Mouse (Mus musculus) heart, adult 2 months (tissue): ENCODE results near the gene Ntf3. TPM values are rescaled to one million over a fixed set of nuclear protein-coding genes. Genes with fewer than 3 reads are reported as not detected.

Experiments used
- DNase-seq, 2 experiments: peaks; one replicate each; pipeline ENCODE4 v3.0.0; 2021
- H3K27ac ChIP-seq: fragments of 200-600 bp; 2 replicates; pipeline ENCODE4 v1.8.1; 2022
- H3K27me3 ChIP-seq: fragments of 200-500 bp; 2 replicates; pipeline ENCODE4 v1.6.1; 2012; ENCODE audit warnings: mild to moderate bottlenecking, low read length, inconsistent platforms, mixed read lengths; ENCODE audit not compliant: control insufficient read depth, insufficient read depth
- H3K36me3 ChIP-seq: fragments of 200-500 bp; 2 replicates; pipeline ENCODE4 v1.6.1; 2012; ENCODE audit warnings: low read length, inconsistent platforms; ENCODE audit not compliant: control insufficient read depth, insufficient read depth
- H3K4me1 ChIP-seq: fragments of 200-500 bp; 2 replicates; pipeline ENCODE4 v1.6.1; 2011; ENCODE audit warnings: low read length; ENCODE audit not compliant: control insufficient read depth, insufficient read depth
- H3K4me3 ChIP-seq: fragments of 200-600 bp; 2 replicates; pipeline ENCODE4 v1.8.1; 2022
- H3K79me2 ChIP-seq: fragments of 200-500 bp; replicated peaks from 2 replicates; pipeline ENCODE4 v1.6.1; 2012; ENCODE audit warnings: mild to moderate bottlenecking, inconsistent platforms, low read length, moderate library complexity, mixed read lengths; ENCODE audit not compliant: control insufficient read depth, insufficient read depth
- H3K9ac ChIP-seq: fragments of 200-500 bp; 2 replicates; pipeline ENCODE4 v1.6.1; 2012; ENCODE audit warnings: low read depth, mild to moderate bottlenecking, control low read depth, inconsistent platforms, low read length, mixed read lengths
- CTCF ChIP-seq: fragments of 200-600 bp; IDR thresholded peaks from 2 replicates; pipeline ENCODE4 v1.8.1; 2022; ENCODE audit warnings: antibody characterized with exemption, mild to moderate bottlenecking, moderate library complexity
- EP300 ChIP-seq: fragments of 200-500 bp; IDR thresholded peaks from 2 replicates; pipeline ENCODE4 v1.6.1; 2011; ENCODE audit warnings: low read depth, low read length, control low read depth; ENCODE audit not compliant: insufficient read depth
- POLR2A ChIP-seq: fragments of 200-500 bp; IDR thresholded peaks from 2 replicates; pipeline ENCODE4 v1.6.1; 2011; ENCODE audit warnings: mild to moderate bottlenecking, low read depth, low read length, control low read depth; ENCODE audit not compliant: insufficient read depth
- WGBS: fragments of 180-500 bp; shearing (Covaris S2); methylation state at CpG from one replicate; pipeline ENCODE4 v1.1.7; 2018; 5-methylcytosine and 5-hydroxymethylcytosine counted together
- intact Hi-C: fragments of 180-260 bp; cut with DNase I; formaldehyde crosslinking; loops from one replicate; pipeline ENCODE4 v1.15.1; 2025
- polyA plus RNA-seq: library from polyadenylated mRNA; depleted of rRNA; stranded (reverse); fragments of >200 nt; gene quantifications from 2 replicates; pipeline ENCODE4 v1.2.3, GENCODE M21; 2012
- total RNA-seq, 2 experiments: library from RNA; stranded (reverse); gene quantifications; 2 replicates each; pipeline ENCODE4 v1.2.3; 2021

Gene Ntf3
- total and polyA plus RNA-seq, 3 experiments: 3.9 to 4.2 (median 4.1) TPM

DNA sequence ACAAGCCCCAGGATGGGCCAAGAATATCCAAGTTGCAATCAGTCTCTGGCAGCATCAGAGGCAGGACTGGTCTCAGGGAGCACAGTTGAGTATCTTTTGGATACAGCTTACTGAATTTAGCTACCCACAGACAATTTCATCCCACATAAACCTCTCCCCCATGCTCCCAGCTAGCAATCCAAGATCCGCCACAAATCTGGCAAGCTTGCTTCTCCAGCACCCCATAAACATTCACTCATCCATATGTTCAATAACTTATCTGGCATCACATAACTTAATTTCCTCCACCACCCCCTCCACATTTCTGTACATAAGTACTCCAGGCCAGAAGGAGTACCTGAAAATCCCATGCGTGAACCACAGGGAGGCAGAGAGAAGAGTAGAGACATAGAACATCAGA is 10.8 kb downstream of the Ntf3 start:
- WGBS: 77% methylated on average over 2 of the region's 2 CpGs
- TF ChIP-seq CTCF (no peak), EP300 (no peak), POLR2A (no peak)
- Histone ChIP-seq H3K27ac (peak overlapping the region; percentile 15; the same call in 1 of the 2 replicates), H3K79me2 (no peaks in the 10 kb centered on the region; the same call in 1 of the 2 replicates), H3K9ac (no peak overlapping the region), H3K4me1 (peaks cover 34% of the 10 kb centered on the region), H3K36me3 (peaks cover 13% of the 10 kb centered on the region), H3K4me3 (no peak overlapping the region), H3K27me3 (no peaks in the 10 kb centered on the region)
- DNase-seq: no peak
- intact Hi-C loops: loop anchor here (10.0 kb wide), 1 partner anchor 219 kb away; no protein-coding TSS in a partner anchor

DNA sequence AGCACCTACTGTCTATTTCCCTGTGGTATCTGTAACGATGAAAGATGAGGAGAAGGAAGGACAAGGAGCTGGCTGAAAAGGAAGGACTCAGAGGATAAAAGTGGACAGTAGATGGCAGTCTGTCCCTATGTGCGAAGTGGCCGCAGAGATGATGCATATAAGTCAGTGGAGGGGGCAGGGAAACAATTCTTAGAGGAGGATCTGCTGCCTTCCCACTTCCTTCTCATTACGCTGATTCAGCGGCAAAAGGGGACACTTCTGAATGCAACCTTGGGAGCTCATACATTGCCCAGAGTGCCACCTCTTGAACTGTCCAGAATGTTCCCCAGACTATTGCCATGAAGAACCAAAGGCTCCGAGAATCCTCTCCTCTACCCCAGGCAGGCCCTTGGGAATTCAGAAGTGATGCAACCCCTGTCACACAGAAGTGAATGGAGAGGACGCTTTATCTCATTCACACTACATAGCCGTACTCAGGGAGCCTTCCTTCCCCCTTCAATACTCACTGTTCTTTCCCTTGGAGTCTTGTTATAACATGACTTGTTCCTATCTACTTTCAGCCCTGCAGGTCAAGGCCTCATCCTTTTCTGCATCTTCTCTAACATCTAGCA is 12.2 kb downstream of the Ntf3 start:
- 11% methylated on average over 8 of the region's 8 CpGs for WGBS
- Histone ChIP-seq H3K4me3 (no peak overlapping the region), H3K36me3 (peaks cover 7% of the 10 kb centered on the region), H3K27me3 (no peaks in the 10 kb centered on the region), H3K9ac (no peak overlapping the region), H3K79me2 (no peaks in the 10 kb centered on the region; the same call in 1 of the 2 replicates), H3K4me1 (peaks cover 23% of the 10 kb centered on the region), H3K27ac (no peak overlapping the region)
- TF ChIP-seq CTCF (peak; percentile 84), EP300 (peak; percentile 85; the same call in 1 of the 2 replicates), POLR2A (no peak)
- intact Hi-C loops: loop anchor here (1.0 to 10.0 kb wide), 4 partner anchors 13 to 251 kb away; no protein-coding TSS in a partner anchor
- peak in 1 of 2 experiments; percentile 44 for DNase-seq

DNA sequence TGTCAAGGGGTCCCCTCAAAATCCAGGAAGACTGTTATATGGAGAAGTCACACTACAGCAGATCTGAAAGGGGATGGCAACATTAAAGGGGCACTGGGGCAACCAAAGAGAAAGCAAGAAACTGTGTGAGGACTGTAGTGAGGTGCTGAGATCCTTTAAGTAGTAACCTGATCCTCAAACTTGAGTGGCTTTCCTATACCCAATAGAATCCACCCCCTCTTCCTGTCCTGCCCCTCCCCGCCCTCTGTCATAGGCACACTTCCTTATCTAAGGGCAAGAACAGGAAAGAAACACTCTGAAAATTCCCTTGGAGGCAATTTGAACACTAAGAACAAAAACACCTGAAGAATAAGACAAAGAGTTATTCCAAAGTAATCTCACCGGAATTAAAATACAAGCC is 13.6 kb downstream of the Ntf3 start:
- Histone ChIP-seq H3K4me3 (no peak overlapping the region), H3K36me3 (peaks cover 5% of the 10 kb centered on the region), H3K9ac (no peak overlapping the region), H3K27ac (no peak overlapping the region), H3K4me1 (peaks cover 19% of the 10 kb centered on the region), H3K27me3 (no peaks in the 10 kb centered on the region), H3K79me2 (no peaks in the 10 kb centered on the region; the same call in 1 of the 2 replicates)
- no peak for DNase-seq
- 55% methylated on average over 2 of the region's 2 CpGs for WGBS
- intact Hi-C loops: loop anchor here (5.0 to 10.0 kb wide), 2 partner anchors 196 to 222 kb away; no protein-coding TSS in a partner anchor
- TF ChIP-seq CTCF (no peak), EP300 (no peak), POLR2A (no peak)

GRCm38 (mm10) chr6:126143659-126144058 is 23.1 kb downstream of the Ntf3 start:
- no peak overlapping the region for H3K9ac ChIP-seq
- peak overlapping the region; percentile 81 for H3K27ac ChIP-seq
- intact Hi-C loops: loop anchor here (2.0 kb wide), 1 partner anchor 15 kb away; no protein-coding TSS in a partner anchor

GRCm38 (mm10) chr6:126142741-126143140 is 24.0 kb downstream of the Ntf3 start:
- intact Hi-C loops: loop anchor here (2.0 kb wide), 1 partner anchor 16 kb away; no protein-coding TSS in a partner anchor

More at GRCm38 (mm10) chr6:126143659-126144058, 23.1 kb downstream of the Ntf3 start:
- DNase-seq: no peak
- H3K79me2 ChIP-seq: no peaks in the 10 kb centered on the region
- H3K4me1 ChIP-seq: peaks cover 32% of the 10 kb centered on the region
- H3K36me3 ChIP-seq: peaks cover 19% of the 10 kb centered on the region
- H3K27me3 ChIP-seq: no peaks in the 10 kb centered on the region
- WGBS: 57% methylated on average over 5 of the region's 5 CpGs
- no peak for TF ChIP-seq CTCF
- TF ChIP-seq EP300: no peak
- no peak for TF ChIP-seq POLR2A
- H3K4me3 ChIP-seq: no peak overlapping the region

DNA sequence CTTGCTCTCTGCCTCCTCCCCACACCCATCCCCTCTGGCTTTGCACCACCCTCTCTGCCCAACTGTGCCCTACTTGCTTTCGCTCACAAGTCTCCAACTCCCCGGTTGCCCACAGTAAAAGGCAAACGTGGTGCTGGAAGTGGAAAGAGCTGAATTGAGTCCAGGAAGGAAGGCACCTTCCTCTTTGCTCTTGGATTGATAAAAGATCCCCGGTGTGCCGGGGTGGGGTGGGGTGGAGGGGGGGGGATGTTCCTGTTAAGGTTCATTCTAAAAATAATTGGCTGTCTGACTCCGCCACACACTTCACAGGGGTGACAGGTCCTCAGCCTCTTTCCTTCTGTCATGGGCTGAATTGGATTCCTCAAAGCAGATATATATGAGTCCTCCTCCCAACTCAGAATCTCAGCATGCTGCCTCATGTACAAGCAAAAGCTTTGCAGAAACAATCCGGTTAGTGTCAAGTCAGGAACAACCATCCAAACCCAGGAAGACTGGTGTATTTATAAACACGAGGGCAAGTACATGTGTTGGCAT is 24.6 kb downstream of the Ntf3 start:
- 16% methylated on average over 8 of the region's 8 CpGs for WGBS
- no peaks in the 10 kb centered on the region for H3K27me3 ChIP-seq
- H3K27ac ChIP-seq: peak overlapping the region; percentile 81
- peaks cover 34% of the 10 kb centered on the region for H3K4me1 ChIP-seq
- H3K79me2 ChIP-seq: no peaks in the 10 kb centered on the region
- H3K4me3 ChIP-seq: no peak overlapping the region
- intact Hi-C loops: loop anchor here (2.0 kb wide), 1 partner anchor 17 kb away; no protein-coding TSS in a partner anchor
- TF ChIP-seq CTCF (no peak), POLR2A (no peak), EP300 (no peak)
- H3K9ac ChIP-seq: 0 out of 2 replicates have a peak overlapping the region, but pooled peaks have one; percentile 0
- DNase-seq: peak in 1 of 2 experiments; percentile 22
- peaks cover 19% of the 10 kb centered on the region for H3K36me3 ChIP-seq

More at GRCm38 (mm10) chr6:126142741-126143140, 24.0 kb downstream of the Ntf3 start:
- Histone ChIP-seq H3K9ac (no peak overlapping the region), H3K27ac (peak overlapping the region; percentile 81), H3K27me3 (no peaks in the 10 kb centered on the region), H3K4me3 (no peak overlapping the region), H3K79me2 (no peaks in the 10 kb centered on the region), H3K36me3 (peaks cover 19% of the 10 kb centered on the region), H3K4me1 (peaks cover 33% of the 10 kb centered on the region)
- TF ChIP-seq CTCF: no peak
- no peak for TF ChIP-seq POLR2A
- no peak for TF ChIP-seq EP300
- whole genome bisulfite sequencing: 49% methylated on average over 3 of the region's 3 CpGs
- no peak for DNase-seq
